Mouse (Mus musculus): Measurements from ENCODE around the gene Unc5a. TPM values are rescaled to one million over a fixed set of nuclear protein-coding genes. Genes with fewer than 3 reads are reported as not detected.

The Unc5a gene
- polyA plus RNA-seq, 1 experiment from 2014 or later, result 2.9 TPM

- no peak overlapping the region for H3K27ac ChIP-seq (ENCODE audit: poor library complexity, severe bottlenecking)
- ATAC-seq (ENCODE audit: insufficient number of reproducible peaks, low FRiP score), result no peak
- H3K4me2 ChIP-seq, result no peak overlapping the region
- WGBS, result 57% methylated on average over 8 of the region's 8 CpGs
- no peak overlapping the region for H3K9ac ChIP-seq
- no peak overlapping the region for H3K4me3 ChIP-seq
- H3K36me3 ChIP-seq, result no peaks in the 10 kb centered on the region
- H3K9me3 ChIP-seq (replicated peaks), result no peaks in the 10 kb centered on the region
- no peaks in the 10 kb centered on the region for H3K4me1 ChIP-seq (replicated peaks)
- peaks cover 26% of the 10 kb centered on the region for H3K27me3 ChIP-seq (replicated peaks)
These were observed 29.6 kb downstream of the Unc5a start for GRCm38 (mm10) chr13:54978804-54979203.

DNA sequence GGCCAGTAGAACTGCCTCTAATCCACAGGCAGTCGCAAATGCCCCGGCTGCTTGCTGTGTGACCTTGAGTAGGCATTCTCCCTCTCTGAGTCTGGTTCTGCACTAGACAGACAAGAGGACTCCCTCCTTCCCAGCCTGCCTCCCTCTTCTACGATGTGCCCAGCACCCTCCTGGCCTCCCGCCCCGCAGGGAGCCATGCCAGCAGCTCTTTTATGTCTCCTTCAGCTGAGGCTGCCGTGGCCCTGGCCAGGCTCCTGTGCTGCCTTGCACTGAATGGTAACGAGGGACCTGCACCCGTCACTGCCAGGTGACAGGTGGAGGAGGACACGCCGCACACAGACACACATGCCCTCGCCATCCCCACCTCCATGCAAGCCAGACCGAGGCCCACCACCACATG lies 31.7 kb downstream of the Unc5a start:
- WGBS, result 70% methylated on average over 12 of the region's 12 CpGs
- no peaks in the 10 kb centered on the region for H3K36me3 ChIP-seq
- H3K4me1 ChIP-seq (replicated peaks), result no peaks in the 10 kb centered on the region
- no peak overlapping the region for H3K9ac ChIP-seq
- H3K4me2 ChIP-seq, result no peak overlapping the region
- no peak for ATAC-seq (ENCODE audit: insufficient number of reproducible peaks, low FRiP score)
- H3K27ac ChIP-seq (ENCODE audit: poor library complexity, severe bottlenecking), result no peak overlapping the region
- no peak overlapping the region for H3K4me3 ChIP-seq
- no peaks in the 10 kb centered on the region for H3K9me3 ChIP-seq (replicated peaks)
- peaks cover 31% of the 10 kb centered on the region for H3K27me3 ChIP-seq (replicated peaks)

DNA sequence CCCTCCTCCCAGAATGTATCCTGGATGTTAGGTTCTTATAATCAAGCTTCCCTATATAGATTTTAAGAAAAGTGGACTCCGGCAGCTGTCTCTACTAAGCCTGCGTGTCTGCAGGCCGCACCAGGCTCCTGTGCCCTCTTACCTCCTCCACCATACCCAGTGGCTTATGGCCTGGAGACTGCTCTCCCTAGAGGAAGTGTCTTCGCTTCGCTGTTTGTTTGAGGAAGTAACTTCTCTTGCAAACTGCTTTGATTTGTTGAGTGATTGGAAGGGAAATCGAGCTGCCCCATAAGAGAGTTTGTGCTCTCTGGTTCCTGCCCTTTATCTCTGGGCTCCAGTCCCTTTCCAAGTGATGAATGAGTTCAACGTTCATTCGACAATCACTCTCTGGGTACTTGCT lies 33.8 kb downstream of the Unc5a start:
- no peak overlapping the region for H3K4me2 ChIP-seq
- H3K9me3 ChIP-seq (replicated peaks), result no peaks in the 10 kb centered on the region
- WGBS, result 59% methylated on average over 8 of the region's 8 CpGs
- H3K27me3 ChIP-seq (replicated peaks), result peaks cover 35% of the 10 kb centered on the region
- no peaks in the 10 kb centered on the region for H3K36me3 ChIP-seq
- peaks cover 11% of the 10 kb centered on the region for H3K4me1 ChIP-seq (replicated peaks)
- H3K27ac ChIP-seq (ENCODE audit: poor library complexity, severe bottlenecking), result no peak overlapping the region
- ATAC-seq (ENCODE audit: insufficient number of reproducible peaks, low FRiP score), result no peak
- H3K9ac ChIP-seq, result no peak overlapping the region
- H3K4me3 ChIP-seq, result no peak overlapping the region

DNA sequence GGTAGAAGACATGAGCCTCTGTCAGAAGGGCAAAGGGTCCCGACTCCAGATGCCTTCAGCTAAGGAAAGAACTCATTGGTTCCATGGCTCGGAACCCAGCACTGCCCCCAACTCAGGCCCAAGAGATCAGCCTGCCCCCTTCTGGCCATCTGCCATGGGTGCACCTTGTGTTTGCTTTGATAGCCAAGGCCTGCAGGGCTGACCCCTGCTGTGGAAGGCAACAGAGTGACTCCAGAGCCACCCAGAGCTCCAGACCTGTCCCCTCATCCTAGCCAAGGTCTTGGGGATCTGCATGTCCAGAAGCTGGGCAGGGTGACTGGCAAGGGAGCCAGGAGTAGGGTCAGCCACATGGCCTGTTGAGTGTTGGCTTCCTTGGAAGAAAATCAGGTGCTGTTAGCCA lies 34.4 kb downstream of the Unc5a start:
- peaks cover 34% of the 10 kb centered on the region for H3K27me3 ChIP-seq (replicated peaks)
- 60% methylated on average over 2 of the region's 2 CpGs for WGBS
- no peak overlapping the region for H3K4me3 ChIP-seq
- peaks cover 15% of the 10 kb centered on the region for H3K4me1 ChIP-seq (replicated peaks)
- no peaks in the 10 kb centered on the region for H3K9me3 ChIP-seq (replicated peaks)
- no peak overlapping the region for H3K9ac ChIP-seq
- no peak overlapping the region for H3K4me2 ChIP-seq
- H3K36me3 ChIP-seq, result no peaks in the 10 kb centered on the region
- H3K27ac ChIP-seq (ENCODE audit: poor library complexity, severe bottlenecking), result no peak overlapping the region
- no peak for ATAC-seq (ENCODE audit: insufficient number of reproducible peaks, low FRiP score)

DNA sequence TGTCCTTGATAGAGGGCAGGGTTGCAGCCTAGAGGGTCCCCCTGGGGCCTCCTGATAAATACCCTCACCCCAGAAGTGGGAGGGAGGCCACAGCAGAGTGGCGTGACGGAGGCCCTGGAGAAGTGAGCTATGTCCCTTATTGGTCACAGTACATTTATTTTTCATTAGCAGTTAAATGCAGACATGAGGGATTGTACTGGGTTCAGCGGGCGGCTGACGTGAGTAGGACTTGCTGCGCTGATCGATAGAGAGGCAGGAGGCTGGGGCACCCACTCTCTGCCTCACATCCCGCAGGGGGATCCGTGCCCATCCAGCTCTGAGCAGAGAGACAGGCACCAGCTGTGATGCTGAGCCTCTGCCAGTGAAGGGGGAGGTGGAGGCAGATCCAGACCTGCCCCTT lies 38.2 kb downstream of the Unc5a start:
- Histone ChIP-seq H3K36me3 (no peaks in the 10 kb centered on the region), H3K4me1 (replicated peaks) (peaks cover 17% of the 10 kb centered on the region), H3K4me2 (no peak overlapping the region), H3K9ac (no peak overlapping the region), H3K9me3 (replicated peaks) (no peaks in the 10 kb centered on the region), H3K27me3 (replicated peaks) (peaks cover 15% of the 10 kb centered on the region; the same call in 1 of the 2 replicates), H3K4me3 (no peak overlapping the region), H3K27ac (ENCODE audit: poor library complexity, severe bottlenecking) (no peak overlapping the region)
- no peak for ATAC-seq (ENCODE audit: insufficient number of reproducible peaks, low FRiP score)
- WGBS, result 80% methylated on average over 9 of the region's 9 CpGs

- no peaks in the 10 kb centered on the region for H3K36me3 ChIP-seq
- H3K4me1 ChIP-seq (replicated peaks), result peaks cover 17% of the 10 kb centered on the region
- WGBS, result 16% methylated on average over 7 of the region's 7 CpGs
- H3K27ac ChIP-seq (ENCODE audit: poor library complexity, severe bottlenecking), result peak overlapping the region; percentile 41
- no peak overlapping the region for H3K4me3 ChIP-seq
- H3K4me2 ChIP-seq, result no peak overlapping the region
- H3K9me3 ChIP-seq (replicated peaks), result no peaks in the 10 kb centered on the region
- H3K27me3 ChIP-seq (replicated peaks), result peaks cover 17% of the 10 kb centered on the region; the same call in 1 of the 2 replicates
- no peak overlapping the region for H3K9ac ChIP-seq
- peak; percentile 58 for ATAC-seq (ENCODE audit: insufficient number of reproducible peaks, low FRiP score)
These were observed 39.1 kb downstream of the Unc5a start for GRCm38 (mm10) chr13:54988181-54988760.

DNA sequence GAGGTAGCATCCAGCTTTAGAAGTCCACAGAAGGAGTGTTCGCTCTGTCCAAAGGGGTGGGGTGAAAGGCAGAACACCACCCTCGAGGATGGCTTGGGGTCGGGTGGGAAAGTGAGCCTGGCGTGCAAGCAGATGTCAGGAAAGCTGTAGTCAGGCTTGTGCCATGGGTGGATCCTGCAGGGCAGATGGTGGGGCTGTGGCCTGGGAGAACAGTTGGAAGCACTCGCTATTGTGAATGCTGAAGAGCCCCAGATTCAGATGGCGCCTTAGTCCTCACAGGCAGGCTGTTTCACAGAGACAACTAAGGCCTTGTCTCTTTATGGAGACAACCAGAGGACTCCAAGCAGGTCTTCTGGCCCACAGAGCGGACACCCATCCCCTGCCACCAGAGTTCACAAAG lies 43.0 kb downstream of the Unc5a start:
- Histone ChIP-seq H3K9ac (no peak overlapping the region), H3K27me3 (replicated peaks) (0 out of 2 replicates have a peak, but pooled peaks cover 12% of the 10 kb centered on the region), H3K4me2 (no peak overlapping the region), H3K27ac (ENCODE audit: poor library complexity, severe bottlenecking) (no peak overlapping the region), H3K9me3 (replicated peaks) (no peaks in the 10 kb centered on the region), H3K36me3 (no peaks in the 10 kb centered on the region), H3K4me3 (no peak overlapping the region), H3K4me1 (replicated peaks) (peaks cover 28% of the 10 kb centered on the region)
- no peak for ATAC-seq (ENCODE audit: insufficient number of reproducible peaks, low FRiP score)
- 80% methylated on average over 7 of the region's 7 CpGs for WGBS

- Histone ChIP-seq H3K27ac (ENCODE audit: poor library complexity, severe bottlenecking) (peak overlapping the region; percentile 14; the same call in 1 of the 2 replicates), H3K27me3 (replicated peaks) (peaks cover 16% of the 10 kb centered on the region; the same call in 1 of the 2 replicates), H3K4me2 (no peak overlapping the region), H3K4me1 (replicated peaks) (peaks cover 15% of the 10 kb centered on the region; the same call in 1 of the 2 replicates), H3K9ac (no peak overlapping the region), H3K4me3 (no peak overlapping the region), H3K36me3 (no peaks in the 10 kb centered on the region), H3K9me3 (replicated peaks) (no peaks in the 10 kb centered on the region)
- 13% methylated on average over 4 of the region's 4 CpGs for WGBS
- no peak for ATAC-seq (ENCODE audit: insufficient number of reproducible peaks, low FRiP score)
These were observed 45.4 kb downstream of the Unc5a start for GRCm38 (mm10) chr13:54994576-54994975.

- ATAC-seq (ENCODE audit: insufficient number of reproducible peaks, low FRiP score), result no peak
- H3K9ac ChIP-seq, result no peak overlapping the region
- H3K27ac ChIP-seq (ENCODE audit: poor library complexity, severe bottlenecking), result no peak overlapping the region
- no peaks in the 10 kb centered on the region for H3K36me3 ChIP-seq
- peaks cover 20% of the 10 kb centered on the region; the same call in 1 of the 2 replicates for H3K27me3 ChIP-seq (replicated peaks)
- no peak overlapping the region for H3K4me3 ChIP-seq
- 38% methylated on average over 6 of the region's 6 CpGs for WGBS
- no peaks in the 10 kb centered on the region for H3K9me3 ChIP-seq (replicated peaks)
- H3K4me1 ChIP-seq (replicated peaks), result peaks cover 15% of the 10 kb centered on the region; the same call in 1 of the 2 replicates
- no peak overlapping the region for H3K4me2 ChIP-seq
These were observed 46.0 kb downstream of the Unc5a start for GRCm38 (mm10) chr13:54995161-54995560.

DNA sequence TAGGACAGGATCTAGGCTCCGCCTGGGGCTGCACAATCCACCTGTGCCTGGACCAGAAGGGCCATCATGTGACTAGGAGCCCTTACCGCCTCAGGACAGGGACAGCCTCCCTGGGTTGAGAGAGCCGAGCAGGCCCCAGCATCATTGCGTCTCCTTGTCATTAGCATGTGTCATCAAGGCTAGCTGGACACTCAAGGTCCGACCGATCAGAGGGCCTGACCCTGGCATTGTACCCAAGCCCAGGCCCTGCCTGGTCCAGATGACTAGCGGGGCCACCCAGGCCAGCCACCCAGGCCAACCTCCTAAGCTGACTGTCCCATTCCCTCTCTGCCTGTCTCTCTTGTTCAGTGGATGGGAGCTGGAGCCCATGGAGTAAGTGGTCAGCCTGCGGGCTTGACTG lies 48.4 kb downstream of the Unc5a start:
- H3K9ac ChIP-seq, result no peak overlapping the region
- WGBS, result 82% methylated on average over 8 of the region's 8 CpGs

GRCm38 (mm10) chr13:55000433-55000832 lies 51.2 kb downstream of the Unc5a start:
- no peaks in the 10 kb centered on the region for H3K4me1 ChIP-seq (replicated peaks)
- H3K4me2 ChIP-seq, result no peak overlapping the region
- no peak overlapping the region for H3K27ac ChIP-seq (ENCODE audit: poor library complexity, severe bottlenecking)
- no peak for ATAC-seq (ENCODE audit: insufficient number of reproducible peaks, low FRiP score)
- no peaks in the 10 kb centered on the region for H3K36me3 ChIP-seq
- no peak overlapping the region for H3K9ac ChIP-seq
- WGBS, result 73% methylated on average over 10 of the region's 10 CpGs
- H3K4me3 ChIP-seq, result no peak overlapping the region
- no peaks in the 10 kb centered on the region for H3K9me3 ChIP-seq (replicated peaks)
- H3K27me3 ChIP-seq (replicated peaks), result peaks cover 43% of the 10 kb centered on the region

More for the DNA sequence above, 48.4 kb downstream of the Unc5a start:
- Histone ChIP-seq H3K27me3 (replicated peaks) (peaks cover 25% of the 10 kb centered on the region), H3K4me3 (no peak overlapping the region), H3K9me3 (replicated peaks) (no peaks in the 10 kb centered on the region), H3K27ac (ENCODE audit: poor library complexity, severe bottlenecking) (no peak overlapping the region), H3K4me2 (no peak overlapping the region), H3K4me1 (replicated peaks) (peaks cover 15% of the 10 kb centered on the region; the same call in 1 of the 2 replicates), H3K36me3 (no peaks in the 10 kb centered on the region)
- no peak for ATAC-seq (ENCODE audit: insufficient number of reproducible peaks, low FRiP score)

- H3K4me1 ChIP-seq (replicated peaks), result no peaks in the 10 kb centered on the region
- peaks cover 56% of the 10 kb centered on the region for H3K27me3 ChIP-seq (replicated peaks)
- no peaks in the 10 kb centered on the region for H3K36me3 ChIP-seq
- H3K4me3 ChIP-seq, result no peak overlapping the region
- H3K9me3 ChIP-seq (replicated peaks), result no peaks in the 10 kb centered on the region
- H3K9ac ChIP-seq, result no peak overlapping the region
- WGBS, result 63% methylated on average over 10 of the region's 10 CpGs
- H3K27ac ChIP-seq (ENCODE audit: poor library complexity, severe bottlenecking), result no peak overlapping the region
- H3K4me2 ChIP-seq, result no peak overlapping the region
- ATAC-seq (ENCODE audit: insufficient number of reproducible peaks, low FRiP score), result no peak
These were observed 52.9 kb downstream of the Unc5a start for GRCm38 (mm10) chr13:55002090-55002489.

Measured in heart, embryonic 12.5 days (tissue).